Mouse (Mus musculus) liver, embryonic 14.5 days (tissue): ENCODE data around the gene Acss2.

Experiments used
- CTCF ChIP-seq: IDR thresholded peaks from 2 replicates; pipeline ENCODE4 v1.5.1; 2016; ENCODE audit warnings: antibody characterized with exemption, low read depth, control low read depth
- EP300 ChIP-seq: IDR thresholded peaks from 2 replicates; pipeline ENCODE4 v1.6.1; 2016; ENCODE audit warnings: antibody characterized with exemption, low read depth

- TF ChIP-seq CTCF = no peak
- TF ChIP-seq EP300 = no peak
Observed at GRCm38 (mm10) chr2:155628519-155628918, 110.8 kb downstream of the Acss2 start.
